In genomic region chr12:98258371-98258844, GRCm38 (mm10) we compare ENCODE assay signal across 9 mouse cellular contexts. TPM values are rescaled to one million over a fixed set of nuclear protein-coding genes. Genes with fewer than 3 reads are reported as not detected.
A peak's percentile ranks its signal among the peaks of the same experiment; 100 is the strongest.
DNase-seq lines count a peak whose midpoint lies in the region; ATAC-seq lines count a peak whose summit lies in the region.
"Had no signal": no experiment of that assay in that cellular context is flagged by ENCODE, and none has a peak within 500 bp of the region (broad histone marks: within the 10 kb centered on the region; RNA-seq: fewer than 3 reads in every experiment).

No protein-coding gene starts in this region.

- peaks cover 2% of the 10 kb centered on the region; the same call in 1 of the 2 replicates for H3K36me3 ChIP-seq in heart, embryonic 14.5 days (ENCODE audit: control insufficient read depth, insufficient read depth, low read length)
- no peaks in the 10 kb centered on the region for H3K36me3 ChIP-seq in embryonic facial prominence, embryonic 12.5 days
- peaks cover 6% of the 10 kb centered on the region for H3K36me3 ChIP-seq in midbrain, embryonic 13.5 days

- DNase-seq in heart, adult 9 months (ENCODE audit: low spot score in 2 of 2), result no peak
- DNase-seq in kidney, adult 18-20 months, result peak; percentile 47
- no peak for DNase-seq in thymus, postnatal 4 days
- no peak for DNase-seq in urinary bladder, postnatal 4 days (ENCODE audit: low spot score in 2 of 2)

- no peaks in the 10 kb centered on the region for H3K27me3 ChIP-seq in heart, embryonic 14.5 days (ENCODE audit: control insufficient read depth, insufficient read depth, low read length)
- H3K27me3 ChIP-seq in embryonic facial prominence, embryonic 12.5 days, result no peaks in the 10 kb centered on the region
- H3K27me3 ChIP-seq in midbrain, embryonic 13.5 days, result no peaks in the 10 kb centered on the region
- H3K27me3 ChIP-seq: Patski had no signal

- H3K4me1 ChIP-seq in heart, embryonic 14.5 days (ENCODE audit: control insufficient read depth in 2 of 2, insufficient read depth in 2 of 2, low read length in 2 of 2), result peaks cover 0 to 11% of the 10 kb centered on the region in 2 experiments; a peak in 1 of 4 replicates
- peaks cover 5% of the 10 kb centered on the region; the same call in 1 of the 2 replicates for H3K4me1 ChIP-seq in embryonic facial prominence, embryonic 12.5 days
- H3K4me1 ChIP-seq in midbrain, embryonic 13.5 days (replicated peaks), result peaks cover 12% of the 10 kb centered on the region

- 2% methylated on average over 8 of the region's 8 CpGs for WGBS in heart, embryonic 14.5 days
- WGBS in embryonic facial prominence, embryonic 12.5 days, result 3% methylated on average over 8 of the region's 8 CpGs
- WGBS in midbrain, embryonic 13.5 days, result 0% methylated on average over 8 of the region's 8 CpGs

- peak overlapping the region; percentile 96 for H3K9ac ChIP-seq in heart, embryonic 14.5 days (ENCODE audit: low read length)
- H3K9ac ChIP-seq in embryonic facial prominence, embryonic 12.5 days, result peak overlapping the region; percentile 93
- H3K9ac ChIP-seq in midbrain, embryonic 13.5 days (replicated peaks), result peak overlapping the region; percentile 93

- ATAC-seq in heart, embryonic 14.5 days (ENCODE audit: insufficient number of reproducible peaks, insufficient read depth, low FRiP score, low read depth), result no peak
- no peak; the same call in 1 of the 2 replicates for ATAC-seq in embryonic facial prominence, embryonic 12.5 days (ENCODE audit: insufficient number of reproducible peaks, insufficient read depth, low FRiP score, low TSS enrichment)
- ATAC-seq in midbrain, embryonic 13.5 days, result no peak
- no peak for ATAC-seq in erythroid progenitor cell, adult 5-6 weeks (replicated peaks; ENCODE audit: low FRiP score, poor library complexity, severe bottlenecking)

- peak overlapping the region; percentile 77 for H3K4me2 ChIP-seq in heart, embryonic 14.5 days (ENCODE audit: low read length)
- H3K4me2 ChIP-seq in embryonic facial prominence, embryonic 12.5 days (replicated peaks), result peak overlapping the region; percentile 60
- peak overlapping the region; percentile 61 for H3K4me2 ChIP-seq in midbrain, embryonic 13.5 days (replicated peaks)

- peak overlapping the region; percentile 89 to 91 for H3K4me3 ChIP-seq in heart, embryonic 14.5 days (ENCODE audit: control insufficient read depth in 1 of 2, insufficient read depth in 1 of 2, low read depth in 1 of 2, low read length in 2 of 2)
- H3K4me3 ChIP-seq in embryonic facial prominence, embryonic 12.5 days, result peak overlapping the region; percentile 73
- H3K4me3 ChIP-seq in midbrain, embryonic 13.5 days (replicated peaks), result peak overlapping the region; percentile 74

- H3K27ac ChIP-seq in heart, embryonic 14.5 days (replicated peaks in 1 of 2; ENCODE audit: control insufficient read depth in 1 of 2, insufficient read depth in 1 of 2, low read depth in 2 of 2, low read length in 2 of 2), result peak overlapping the region; percentile 92 to 97
- peak overlapping the region; percentile 91 for H3K27ac ChIP-seq in embryonic facial prominence, embryonic 12.5 days
- H3K27ac ChIP-seq in midbrain, embryonic 13.5 days, result peak overlapping the region; percentile 98

- H3K9me3 ChIP-seq in heart, embryonic 14.5 days (ENCODE audit: control insufficient read depth, low read length), result no peaks in the 10 kb centered on the region
- no peaks in the 10 kb centered on the region for H3K9me3 ChIP-seq in embryonic facial prominence, embryonic 12.5 days
- no peaks in the 10 kb centered on the region for H3K9me3 ChIP-seq in midbrain, embryonic 13.5 days

RNA-seq across cellular contexts. Expression of gene Galc, which starts 0.9 kb away (rescaled TPM):
- 7.3 and 7.4 TPM in 2 replicates for polyA plus RNA-seq in heart, embryonic 14.5 days (2014; fragmentation: Nextera tagmentation; extraction: Ambion mirVana)
- polyA plus RNA-seq in embryonic facial prominence, embryonic 12.5 days (2016; fragmentation: Nextera tagmentation; extraction: Ambion mirVana), result 10.2 and 10.3 TPM in 2 replicates
- polyA plus RNA-seq in midbrain, embryonic 13.5 days (2015; fragmentation: Nextera tagmentation; extraction: Ambion mirVana), result 11.5 and 11.6 TPM in 2 replicates
- 5.0 and 11.9 TPM in 2 replicates for total RNA-seq in erythroid progenitor cell, adult 5-6 weeks (2015; ENCODE audit: low replicate concordance)
- 1.6 and 6.2 TPM in 2 replicates for total RNA-seq in erythroid progenitor cell, adult 5-6 weeks (2017; ENCODE audit: low replicate concordance)

RNA-seq across cellular contexts. Expression of gene Gpr65, which starts 10.0 kb away (rescaled TPM):
- 1.0 and 1.2 TPM in 2 replicates for polyA plus RNA-seq in heart, embryonic 14.5 days (2014; fragmentation: Nextera tagmentation; extraction: Ambion mirVana)
- 0.74 TPM in 2 replicates for polyA plus RNA-seq in embryonic facial prominence, embryonic 12.5 days (2016; fragmentation: Nextera tagmentation; extraction: Ambion mirVana)
- 0.24 and 0.31 TPM in 2 replicates for polyA plus RNA-seq in midbrain, embryonic 13.5 days (2015; fragmentation: Nextera tagmentation; extraction: Ambion mirVana)
- 10.5 and 24.3 TPM in 2 replicates for total RNA-seq in erythroid progenitor cell, adult 5-6 weeks (2015; ENCODE audit: low replicate concordance)
- 3.5 and 11.3 TPM in 2 replicates for total RNA-seq in erythroid progenitor cell, adult 5-6 weeks (2017; ENCODE audit: low replicate concordance)
- polyA plus RNA-seq: Patski had no signal
